Mouse (Mus musculus): ENCODE data around the gene Cfdp1. TPM values are rescaled to one million over a fixed set of nuclear protein-coding genes. Genes with fewer than 3 reads are reported as not detected.

Cfdp1 gene
- total and polyA plus RNA-seq, 3 experiments = 26.1 to 229 (median 160) TPM

- Histone ChIP-seq H3K27me3 (ENCODE audit: insufficient read depth, low read length) (peaks cover 49% of the 10 kb centered on the region), H3K4me1 (ENCODE audit: insufficient read depth, low read depth, low read length) (peaks cover 8% of the 10 kb centered on the region; the same call in 1 of the 2 replicates), H3K9me3 (replicated peaks) (no peaks in the 10 kb centered on the region), H3K4me3 (ENCODE audit: low read depth, low read length) (no peak overlapping the region), H3K36me3 (replicated peaks) (no peaks in the 10 kb centered on the region)
- DNase-seq (ENCODE audit: low spot score) = no peak
- no peak for ATAC-seq (ENCODE audit: extremely low read depth, insufficient number of reproducible peaks, low FRiP score, poor library complexity, severe bottlenecking)
- TF ChIP-seq POLR2AphosphoS5 (IDR thresholded peaks at IDR 0.05; ENCODE audit: insufficient replicate concordance, low read depth, low read length) (no peak), TAL1 (conservative IDR thresholded peaks at IDR 0.05; ENCODE audit: low read depth, low read length) (no peak), GATA1 (IDR thresholded peaks at IDR 0.05; ENCODE audit: borderline replicate concordance, low read length) (no peak), GATA2 (IDR thresholded peaks at IDR 0.05; ENCODE audit: borderline replicate concordance, low read depth, low read length) (no peak), CTCF (IDR thresholded peaks at IDR 0.05; ENCODE audit: low read depth, low read length) (no peak)
Observed at GRCm38 (mm10) chr8:111720115-111720544, 134.0 kb downstream of the Cfdp1 start.

GRCm38 (mm10) chr8:111718937-111719336 is 135.2 kb downstream of the Cfdp1 start:
- ATAC-seq (ENCODE audit: extremely low read depth, insufficient number of reproducible peaks, low FRiP score, poor library complexity, severe bottlenecking) = no peak
- H3K27me3 ChIP-seq (ENCODE audit: insufficient read depth, low read length) = peaks cover 41% of the 10 kb centered on the region
- no peaks in the 10 kb centered on the region for H3K9me3 ChIP-seq (replicated peaks)
- TF ChIP-seq CTCF (IDR thresholded peaks at IDR 0.05; ENCODE audit: low read depth, low read length) = no peak
- H3K4me1 ChIP-seq (ENCODE audit: insufficient read depth, low read depth, low read length) = peaks cover 8% of the 10 kb centered on the region; the same call in 1 of the 2 replicates
- no peak for DNase-seq (ENCODE audit: low spot score)
- no peaks in the 10 kb centered on the region for H3K36me3 ChIP-seq (replicated peaks)
- H3K4me3 ChIP-seq (ENCODE audit: low read depth, low read length) = no peak overlapping the region

Other genes starting within 250 kb of the Cfdp1 start
- gene Ldhd, start 223.9 kb downstream of the Cfdp1 start, total RNA-seq (2014; fragmentation: Nextera tagmentation) = not detected in 2 replicates
- 0.12 and 0.16 TPM in 2 replicates for gene Ldhd, start 223.9 kb downstream of the Cfdp1 start, total RNA-seq (2017)
- not detected in 2 replicates for gene Ldhd, start 223.9 kb downstream of the Cfdp1 start, polyA plus RNA-seq (2012)
- 16.1 and 21.1 TPM in 2 replicates for gene Zfp1, start 210.9 kb downstream of the Cfdp1 start, total RNA-seq (2014; fragmentation: Nextera tagmentation)
- 10.9 and 11.8 TPM in 2 replicates for gene Zfp1, start 210.9 kb downstream of the Cfdp1 start, total RNA-seq (2017)
- 7.1 and 7.3 TPM in 2 replicates for gene Zfp1, start 210.9 kb downstream of the Cfdp1 start, polyA plus RNA-seq (2012)
- gene Ctrb1, start 163.3 kb downstream of the Cfdp1 start, total RNA-seq (2014; fragmentation: Nextera tagmentation) = not detected in 2 replicates
- gene Ctrb1, start 163.3 kb downstream of the Cfdp1 start, total RNA-seq (2017) = not detected in 2 replicates
- gene Ctrb1, start 163.3 kb downstream of the Cfdp1 start, polyA plus RNA-seq (2012) = not detected in 2 replicates
- 0.68 and 1.1 TPM in 2 replicates for gene Bcar1, start 110.5 kb downstream of the Cfdp1 start, total RNA-seq (2014; fragmentation: Nextera tagmentation)
- 1.0 and 1.2 TPM in 2 replicates for gene Bcar1, start 110.5 kb downstream of the Cfdp1 start, total RNA-seq (2017)
- 0.28 and 0.39 TPM in 2 replicates for gene Bcar1, start 110.5 kb downstream of the Cfdp1 start, polyA plus RNA-seq (2012)
- gene Tmem170, start 22.5 kb upstream of the Cfdp1 start, total RNA-seq (2014; fragmentation: Nextera tagmentation) = 10.2 and 12.5 TPM in 2 replicates
- gene Tmem170, start 22.5 kb upstream of the Cfdp1 start, total RNA-seq (2017) = 2.8 and 3.2 TPM in 2 replicates
- 0.51 and 0.52 TPM in 2 replicates for gene Tmem170, start 22.5 kb upstream of the Cfdp1 start, polyA plus RNA-seq (2012)
- not detected in 2 replicates for gene Chst5, start 56.2 kb upstream of the Cfdp1 start, total RNA-seq (2014; fragmentation: Nextera tagmentation)
- gene Chst5, start 56.2 kb upstream of the Cfdp1 start, total RNA-seq (2017) = 0.05 TPM in 1 of 2 replicates, not detected in the other
- not detected in 2 replicates for gene Chst5, start 56.2 kb upstream of the Cfdp1 start, polyA plus RNA-seq (2012)
- gene Tmem231, start 79.6 kb upstream of the Cfdp1 start, total RNA-seq (2014; fragmentation: Nextera tagmentation) = 10.7 and 15.2 TPM in 2 replicates
- gene Tmem231, start 79.6 kb upstream of the Cfdp1 start, total RNA-seq (2017) = 7.0 and 8.9 TPM in 2 replicates
- gene Tmem231, start 79.6 kb upstream of the Cfdp1 start, polyA plus RNA-seq (2012) = 8.8 and 9.1 TPM in 2 replicates
- gene Gabarapl2, start 86.4 kb upstream of the Cfdp1 start, total RNA-seq (2014; fragmentation: Nextera tagmentation) = 36.6 and 43.8 TPM in 2 replicates
- gene Gabarapl2, start 86.4 kb upstream of the Cfdp1 start, total RNA-seq (2017) = 50.4 and 53.7 TPM in 2 replicates
- 2.1 and 3.7 TPM in 2 replicates for gene Gabarapl2, start 86.4 kb upstream of the Cfdp1 start, polyA plus RNA-seq (2012)
- gene Adat1, start 138.0 kb upstream of the Cfdp1 start, total RNA-seq (2014; fragmentation: Nextera tagmentation) = 19.2 and 20.1 TPM in 2 replicates
- 7.6 and 8.2 TPM in 2 replicates for gene Adat1, start 138.0 kb upstream of the Cfdp1 start, total RNA-seq (2017)
- gene Adat1, start 138.0 kb upstream of the Cfdp1 start, polyA plus RNA-seq (2012) = 1.5 and 3.3 TPM in 2 replicates
- 184 TPM in 2 replicates for gene Kars, start 157.0 kb upstream of the Cfdp1 start, total RNA-seq (2014; fragmentation: Nextera tagmentation)
- 177 TPM in 2 replicates for gene Kars, start 157.0 kb upstream of the Cfdp1 start, total RNA-seq (2017)
- gene Kars, start 157.0 kb upstream of the Cfdp1 start, polyA plus RNA-seq (2012) = 87.8 and 113 TPM in 2 replicates
- gene Terf2ip, start 157.1 kb upstream of the Cfdp1 start, total RNA-seq (2014; fragmentation: Nextera tagmentation) = 18.4 and 26.1 TPM in 2 replicates
- gene Terf2ip, start 157.1 kb upstream of the Cfdp1 start, total RNA-seq (2017) = 18.1 and 20.6 TPM in 2 replicates
- gene Terf2ip, start 157.1 kb upstream of the Cfdp1 start, polyA plus RNA-seq (2012) = 8.7 and 10.8 TPM in 2 replicates
- gene Gm6793, start 160.7 kb upstream of the Cfdp1 start, total RNA-seq (2014; fragmentation: Nextera tagmentation) = not detected in 2 replicates
- 0.06 and 0.11 TPM in 2 replicates for gene Gm6793, start 160.7 kb upstream of the Cfdp1 start, total RNA-seq (2017)
- 0.24 TPM in 1 of 2 replicates, not detected in the other for gene Gm6793, start 160.7 kb upstream of the Cfdp1 start, polyA plus RNA-seq (2012)